Mouse (Mus musculus) bone marrow macrophage, adult 2 months (primary cell): ENCODE data around the gene H2-Oa. TPM values are rescaled to one million over a fixed set of nuclear protein-coding genes. Genes with fewer than 3 reads are reported as not detected.

Experiments used
- H3K27ac ChIP-seq: 2 replicates; pipeline ENCODE4 v1.5.1; 2012; ENCODE audit warnings: low read depth, low read length; ENCODE audit not compliant: insufficient read depth
- H3K4me1 ChIP-seq: 2 replicates; pipeline ENCODE4 v1.6.1; 2012; ENCODE audit warnings: low read length; ENCODE audit not compliant: control insufficient read depth, insufficient read depth
- H3K4me3 ChIP-seq: 2 replicates; pipeline ENCODE4 v1.5.1; 2012; ENCODE audit warnings: mild to moderate bottlenecking, low read length, moderate library complexity; ENCODE audit not compliant: insufficient read depth
- CTCF ChIP-seq: IDR thresholded peaks from 2 replicates; pipeline ENCODE4 v1.5.1; 2012; ENCODE audit warnings: low read depth, mild to moderate bottlenecking, low read length, moderate library complexity
- POLR2A ChIP-seq: IDR thresholded peaks from 2 replicates; pipeline ENCODE4 v1.6.1; 2012; ENCODE audit warnings: mild to moderate bottlenecking, low read depth, low read length, borderline replicate concordance
- polyA plus RNA-seq: library from polyadenylated mRNA; stranded (reverse); fragments of >200 nt; gene quantifications from 2 replicates; pipeline ENCODE4 v1.2.4, GENCODE M21; 2012; ENCODE audit not compliant: missing spikeins, insufficient read depth, insufficient read length

Gene H2-Oa
- polyA plus RNA-seq, 1 experiment: not detected

- peaks cover 11% of the 10 kb centered on the region for H3K4me1 ChIP-seq
- no peak overlapping the region for H3K4me3 ChIP-seq
- no peak overlapping the region for H3K27ac ChIP-seq
- TF ChIP-seq POLR2A (no peak), CTCF (no peak)
Measured at GRCm38 (mm10) chr17:34109806-34110195, 17.7 kb downstream of the H2-Oa start.

DNA sequence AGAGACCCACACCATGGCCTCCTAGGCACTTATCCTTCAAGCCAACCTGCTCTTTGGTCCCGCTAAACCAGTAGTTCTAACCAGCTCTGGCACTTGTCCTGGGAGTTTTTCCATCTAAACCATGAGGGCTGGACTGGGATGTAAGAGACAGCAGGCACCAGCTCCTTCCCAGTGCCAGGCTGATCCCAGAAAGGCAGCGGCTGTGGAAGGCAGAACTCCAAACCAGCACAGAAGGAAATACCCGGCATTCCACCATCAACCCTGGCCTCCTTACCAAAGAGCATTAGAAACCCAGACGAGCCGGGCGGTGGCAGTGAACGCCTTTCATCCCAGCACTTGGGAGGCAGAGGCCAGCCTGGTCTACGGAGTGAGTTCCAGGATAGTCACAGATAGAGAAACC, 18.2 kb downstream of the H2-Oa start:
- H3K27ac ChIP-seq: no peak overlapping the region
- H3K4me3 ChIP-seq: no peak overlapping the region
- TF ChIP-seq CTCF: no peak
- peaks cover 16% of the 10 kb centered on the region for H3K4me1 ChIP-seq

DNA sequence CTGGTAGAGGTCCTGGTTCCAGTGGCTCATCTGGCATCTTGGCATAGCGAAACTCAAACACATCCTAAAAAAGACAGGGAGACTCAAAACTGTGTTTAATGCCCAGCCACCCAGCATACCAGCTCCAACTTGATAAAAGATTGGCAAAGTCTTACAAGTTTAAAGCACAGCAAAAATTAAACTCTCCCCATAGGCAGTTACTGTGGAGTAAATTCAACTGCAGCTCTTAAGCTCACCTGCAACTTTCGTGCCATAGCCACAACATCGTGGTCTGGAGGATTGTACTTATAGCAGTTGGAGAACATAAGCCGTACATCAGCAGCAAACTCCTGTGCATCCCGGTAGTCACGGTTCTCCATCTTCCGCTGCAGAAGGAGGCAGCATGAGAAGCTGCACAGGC, 22.0 kb downstream of the H2-Oa start:
- no peak for TF ChIP-seq CTCF
- no peak for TF ChIP-seq POLR2A
- Histone ChIP-seq H3K4me3 (no peak overlapping the region), H3K4me1 (peaks cover 22% of the 10 kb centered on the region), H3K27ac (no peak overlapping the region)

DNA sequence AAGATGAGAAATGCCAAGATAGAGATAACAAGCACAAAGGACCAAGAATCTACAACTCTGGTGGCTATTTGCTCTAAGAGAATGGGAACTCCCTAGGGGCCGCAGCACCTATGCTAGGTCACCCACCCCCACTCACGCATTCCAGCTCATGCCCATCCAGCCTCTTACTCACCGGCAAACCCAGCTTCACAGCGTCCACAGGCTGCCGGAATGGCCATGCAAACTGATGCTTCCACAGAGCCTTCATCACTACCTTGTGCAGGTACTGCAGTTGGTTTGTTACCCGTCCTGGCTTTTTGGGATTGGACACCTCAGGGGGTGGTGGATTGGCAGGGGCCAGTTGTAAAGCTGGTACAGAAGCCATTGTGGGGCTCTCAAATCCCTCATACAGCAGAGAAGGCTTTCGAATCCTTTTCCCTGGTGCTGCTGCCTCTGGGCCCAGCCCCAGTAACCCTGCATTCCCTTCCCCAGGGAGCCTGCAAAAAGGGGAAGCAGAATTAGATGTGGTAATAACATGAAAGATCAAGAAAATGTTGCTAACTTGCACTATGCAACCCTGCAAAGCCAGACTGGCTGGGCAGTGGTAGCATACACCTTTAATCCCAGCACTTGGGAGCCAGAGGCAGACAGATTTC, 24.7 kb downstream of the H2-Oa start:
- Histone ChIP-seq H3K4me1 (peaks cover 22% of the 10 kb centered on the region), H3K27ac (peak overlapping the region; percentile 69), H3K4me3 (peak overlapping the region; percentile 92)
- no peak for TF ChIP-seq CTCF
- no peak for TF ChIP-seq POLR2A

DNA sequence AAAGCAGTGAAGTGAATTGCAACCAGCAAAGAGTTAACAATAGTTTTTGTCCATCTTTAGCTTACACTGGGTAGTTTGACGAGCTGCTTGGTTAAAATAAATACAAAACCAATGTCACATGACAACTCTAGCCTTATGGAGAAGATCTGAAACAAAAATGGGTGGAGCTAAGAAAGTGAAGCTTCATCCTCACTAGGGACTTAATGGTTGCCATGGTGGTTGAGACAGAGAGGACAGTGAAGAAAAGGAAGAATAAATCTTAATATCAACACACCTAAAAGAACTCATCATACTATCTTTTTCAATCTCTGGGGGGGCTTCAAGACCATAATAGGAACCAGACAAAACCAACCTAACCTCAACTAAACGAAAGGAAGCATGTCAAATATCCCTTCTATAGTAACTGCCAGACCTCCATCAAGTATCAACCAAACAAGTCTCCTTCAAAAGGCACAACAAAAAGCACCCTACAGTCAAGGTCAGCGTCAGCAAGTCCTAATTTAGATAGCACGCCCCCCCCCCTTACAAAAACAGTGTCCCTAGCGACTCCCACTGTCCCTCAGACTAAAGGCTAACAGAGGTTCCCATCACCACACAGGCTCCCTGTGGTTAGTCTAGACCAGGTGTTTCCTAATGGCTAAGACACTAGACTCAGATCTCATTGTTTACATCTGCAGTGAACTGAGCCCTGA, 25.4 kb downstream of the H2-Oa start:
- Histone ChIP-seq H3K4me3 (peak overlapping the region; percentile 92), H3K4me1 (peaks cover 22% of the 10 kb centered on the region), H3K27ac (peak overlapping the region; percentile 69)
- no peak for TF ChIP-seq POLR2A
- no peak for TF ChIP-seq CTCF

- TF ChIP-seq CTCF (no peak), POLR2A (no peak)
- Histone ChIP-seq H3K27ac (peak overlapping the region; percentile 75), H3K4me3 (peak overlapping the region; percentile 92), H3K4me1 (peaks cover 22% of the 10 kb centered on the region)
Measured at GRCm38 (mm10) chr17:34118113-34118872, 26.2 kb downstream of the H2-Oa start.

GRCm38 (mm10) chr17:34118873-34119248, 26.7 kb downstream of the H2-Oa start:
- H3K4me3 ChIP-seq: peak overlapping the region; percentile 92
- TF ChIP-seq POLR2A: no peak
- TF ChIP-seq CTCF: no peak
- peaks cover 18% of the 10 kb centered on the region for H3K4me1 ChIP-seq
- H3K27ac ChIP-seq: peak overlapping the region; percentile 75

DNA sequence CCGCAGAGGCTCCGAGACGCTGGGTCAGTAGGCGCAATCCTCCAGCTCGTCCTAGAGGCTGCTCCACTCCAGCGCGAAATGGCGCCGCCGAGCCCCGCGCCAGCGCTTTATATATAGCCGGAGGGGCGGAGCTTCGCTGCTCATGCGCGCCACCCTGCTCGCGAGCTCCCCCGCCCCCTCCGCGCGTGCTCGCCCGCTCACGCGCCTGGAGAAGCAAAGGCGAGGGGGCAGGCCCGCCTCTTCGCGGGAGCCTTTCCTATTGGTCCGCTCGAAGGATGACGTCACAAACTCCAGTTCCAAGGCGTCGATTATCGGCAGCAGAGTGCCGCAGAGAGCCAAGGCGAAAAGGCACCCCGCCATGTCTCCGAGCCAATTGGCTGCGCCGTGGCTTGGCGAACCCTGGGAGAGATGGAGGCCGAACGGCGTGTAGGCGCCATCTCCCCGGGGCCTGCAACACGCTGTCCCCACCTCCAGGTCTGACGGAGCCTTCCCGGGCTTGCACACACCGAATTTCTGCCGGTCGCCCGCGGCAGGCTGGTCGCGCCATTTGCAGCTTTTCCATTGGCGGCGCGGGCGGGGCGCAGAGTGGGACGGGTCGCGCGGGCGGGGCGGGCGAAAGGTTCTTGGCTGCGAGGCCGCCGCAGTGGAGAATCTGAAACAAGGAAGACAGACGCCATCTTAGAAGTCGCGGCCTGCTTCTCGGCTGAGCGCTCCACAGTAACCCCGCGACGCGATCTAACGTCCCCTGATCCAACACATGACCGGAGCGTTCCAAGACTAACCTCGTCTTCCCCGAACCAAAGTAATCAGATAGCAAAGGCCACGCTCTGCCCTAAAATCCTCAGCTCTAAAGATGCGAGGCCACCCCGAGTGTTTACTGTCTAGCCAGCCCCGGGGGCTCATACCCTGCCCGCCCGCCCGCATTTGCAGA, 27.4 kb downstream of the H2-Oa start, which contains the start of gene H2-DMa:
Gene H2-DMa (plus strand): TSS at position 293 of the 931 bp plus-strand sequence.
- Histone ChIP-seq H3K4me1 (peaks cover 13% of the 10 kb centered on the region), H3K27ac (peak within 1 kb of the TSS; percentile 100), H3K4me3 (peak within 1 kb of the TSS; percentile 92)
- TF ChIP-seq POLR2A: peak; percentile 99
- TF ChIP-seq CTCF: no peak

GRCm38 (mm10) chr17:34120180-34120723, 28.1 kb downstream of the H2-Oa start:
- TF ChIP-seq CTCF (no peak), POLR2A (peak; percentile 16; the same call in 1 of the 2 replicates)
- Histone ChIP-seq H3K27ac (peak overlapping the region; percentile 100), H3K4me3 (peak overlapping the region; percentile 87), H3K4me1 (peaks cover 6% of the 10 kb centered on the region)
